Mouse (Mus musculus) left cerebral cortex, adult 8-10 months (tissue): ENCODE data around the gene Isx. TPM values are rescaled to one million over a fixed set of nuclear protein-coding genes. Genes with fewer than 3 reads are reported as not detected.

Experiments used
- DNase-seq, 2 experiments: peaks; one replicate each; pipeline ENCODE4 v3.0.0; 2022; ENCODE audit warnings: low spot score in 2 of 2
- total RNA-seq, 4 experiments: library from RNA; stranded (reverse); gene quantifications; 2 replicates each; pipeline ENCODE4 v1.2.4; 2022

The Isx gene
- total RNA-seq, 4 experiments from 2014 or later: 0.20 TPM; not detected in 3

DNA sequence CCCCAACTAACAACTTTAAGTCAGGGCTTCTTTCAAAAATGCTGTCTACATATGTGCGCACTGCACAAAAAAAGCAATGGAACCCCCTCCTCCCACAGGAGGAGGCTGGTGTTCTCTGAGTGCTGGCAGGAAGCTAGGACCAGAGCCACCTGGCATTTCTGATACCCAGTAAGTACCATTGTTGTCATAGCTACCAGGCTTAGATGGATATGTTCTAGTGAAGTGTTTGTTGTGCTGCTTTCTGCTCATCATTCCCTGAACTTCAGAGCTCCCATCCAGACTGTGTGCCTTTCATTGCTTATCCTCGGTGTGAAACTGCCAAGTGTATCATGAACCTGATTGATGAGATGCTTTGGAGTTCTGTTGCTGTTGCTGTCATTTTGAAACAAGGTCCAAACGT is 26.8 kb downstream of the Isx start:
- peak in 1 of 2 experiments; percentile 72 for DNase-seq

DNA sequence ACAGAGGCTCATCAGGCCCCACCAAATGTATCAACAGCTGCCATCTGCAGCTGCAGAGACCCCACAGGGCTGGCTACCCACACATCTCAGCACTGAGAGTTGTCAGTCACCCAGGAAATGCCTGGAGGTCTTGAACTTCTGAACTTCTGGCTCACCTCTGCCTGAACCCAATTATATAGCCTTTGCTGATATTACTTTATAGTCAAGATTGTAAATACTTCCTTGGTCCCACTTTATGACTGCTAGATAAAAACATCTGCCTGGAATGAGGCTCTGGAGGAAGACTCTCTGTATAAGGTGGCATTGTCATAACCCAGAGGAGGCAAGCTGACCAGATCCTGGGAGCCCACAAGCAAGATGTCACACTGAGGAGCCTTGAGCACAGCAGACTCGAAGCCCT is 28.8 kb downstream of the Isx start:
- DNase-seq: no peak

DNA sequence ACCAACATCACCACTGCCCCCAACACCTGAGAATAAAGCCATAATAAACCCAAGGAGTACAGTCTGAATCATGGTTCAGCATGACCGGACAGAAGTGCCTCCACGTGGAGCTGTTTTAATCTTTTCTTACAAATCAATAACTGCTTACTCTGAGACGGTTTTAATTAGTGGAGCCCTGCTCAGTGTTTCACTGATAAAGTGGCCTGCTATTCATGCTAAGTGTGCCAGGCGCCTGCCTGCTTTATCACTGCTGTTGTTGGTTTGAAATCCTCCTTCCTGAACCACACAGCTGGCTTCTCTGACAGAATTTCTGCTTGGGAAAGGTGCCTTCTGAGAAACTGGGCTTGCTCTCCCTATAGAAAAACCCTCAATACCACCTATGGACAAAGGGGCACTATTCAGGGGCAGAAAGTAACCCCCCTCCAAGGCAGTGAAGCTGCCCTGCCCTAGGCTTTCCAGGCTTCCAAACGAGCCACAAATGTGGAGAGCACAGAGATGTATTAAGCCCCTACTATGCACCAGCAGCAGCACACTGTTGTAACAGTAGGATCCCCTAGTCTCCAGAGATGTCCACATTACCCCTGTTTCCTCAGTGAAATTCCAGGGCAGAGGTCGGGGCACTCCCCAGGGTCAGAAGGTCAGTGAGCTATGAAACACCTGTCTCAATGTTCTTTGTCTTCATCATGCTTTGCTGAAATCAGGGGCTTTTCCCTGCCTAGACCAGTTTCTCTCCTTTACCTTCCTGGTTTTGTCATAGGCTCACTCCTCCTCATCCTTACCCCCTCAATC is 30.3 kb downstream of the Isx start:
- no peak for DNase-seq

DNA sequence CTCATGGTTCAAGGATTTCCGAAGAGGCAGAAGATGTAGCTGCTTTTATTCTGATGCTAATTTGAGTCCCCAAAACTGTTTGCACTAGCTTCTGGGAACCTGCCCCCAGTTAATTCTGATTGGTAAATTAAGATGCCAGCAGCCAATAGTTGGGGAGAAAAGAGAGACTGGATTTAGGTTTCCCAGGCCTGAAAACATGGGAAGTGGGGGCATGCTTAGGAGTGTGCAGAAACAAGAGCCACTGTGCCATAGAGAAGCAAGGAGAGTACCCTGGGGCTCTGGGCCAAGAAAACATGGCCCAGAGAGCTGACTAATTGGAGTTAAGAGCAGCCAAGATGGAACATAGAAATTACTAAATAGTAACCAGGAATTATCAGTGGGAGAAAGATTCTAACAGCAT is 33.4 kb downstream of the Isx start:
- DNase-seq: no peak

DNA sequence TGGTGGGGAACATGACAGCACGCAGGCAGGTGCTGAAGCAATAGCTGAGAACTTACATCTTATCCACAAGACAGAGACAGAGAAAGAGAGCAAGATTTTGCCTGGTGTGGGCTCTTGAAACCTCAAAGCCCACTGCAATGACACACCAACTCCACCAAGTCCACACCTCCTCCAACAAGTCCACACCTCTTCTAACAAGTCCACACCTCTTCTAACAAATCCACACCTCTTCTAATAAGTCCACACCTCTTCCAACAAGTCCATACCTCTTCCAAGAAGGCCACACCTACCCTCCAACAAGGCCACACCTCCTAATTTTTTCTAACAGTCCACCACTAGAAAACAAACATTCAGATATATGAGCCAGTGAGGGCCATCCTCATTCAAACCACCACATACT is 37.7 kb downstream of the Isx start:
- DNase-seq: no peak

DNA sequence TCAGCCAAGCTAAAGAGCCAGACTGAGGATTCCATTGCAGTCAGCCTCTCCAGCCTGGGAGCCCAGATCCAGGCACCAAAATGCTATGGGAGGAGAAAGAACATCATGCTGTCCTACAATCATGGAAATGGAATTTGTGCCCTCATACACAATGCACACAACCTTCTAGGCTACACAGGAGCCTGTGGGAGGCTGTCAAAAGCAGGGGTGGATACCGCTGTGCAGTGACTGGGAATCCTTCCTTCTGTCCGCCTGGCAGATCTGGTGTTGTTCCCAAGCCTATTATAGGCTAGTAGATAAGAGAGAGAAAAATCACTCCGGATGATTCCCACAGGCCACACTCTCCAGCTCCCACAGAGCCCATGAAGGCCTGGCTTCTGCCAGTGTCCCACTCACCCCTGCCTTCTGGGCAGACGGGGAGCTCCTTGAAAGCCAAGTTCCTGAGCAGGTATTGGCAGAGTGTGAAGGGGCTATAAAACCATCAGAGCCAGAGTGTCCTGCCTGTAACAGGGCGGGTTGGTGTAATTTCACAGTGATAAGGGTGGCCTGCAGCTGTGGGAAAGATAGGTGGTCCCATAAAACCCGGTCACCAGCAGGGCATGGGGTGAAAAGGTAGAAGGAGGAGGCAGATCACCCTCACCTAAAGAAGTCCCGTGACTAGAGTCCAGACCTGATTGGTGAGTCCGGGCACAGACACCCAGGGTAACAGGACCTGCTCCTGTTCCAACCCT is 47.9 kb downstream of the Isx start:
- DNase-seq: peak in 1 of 2 experiments; percentile 51

DNA sequence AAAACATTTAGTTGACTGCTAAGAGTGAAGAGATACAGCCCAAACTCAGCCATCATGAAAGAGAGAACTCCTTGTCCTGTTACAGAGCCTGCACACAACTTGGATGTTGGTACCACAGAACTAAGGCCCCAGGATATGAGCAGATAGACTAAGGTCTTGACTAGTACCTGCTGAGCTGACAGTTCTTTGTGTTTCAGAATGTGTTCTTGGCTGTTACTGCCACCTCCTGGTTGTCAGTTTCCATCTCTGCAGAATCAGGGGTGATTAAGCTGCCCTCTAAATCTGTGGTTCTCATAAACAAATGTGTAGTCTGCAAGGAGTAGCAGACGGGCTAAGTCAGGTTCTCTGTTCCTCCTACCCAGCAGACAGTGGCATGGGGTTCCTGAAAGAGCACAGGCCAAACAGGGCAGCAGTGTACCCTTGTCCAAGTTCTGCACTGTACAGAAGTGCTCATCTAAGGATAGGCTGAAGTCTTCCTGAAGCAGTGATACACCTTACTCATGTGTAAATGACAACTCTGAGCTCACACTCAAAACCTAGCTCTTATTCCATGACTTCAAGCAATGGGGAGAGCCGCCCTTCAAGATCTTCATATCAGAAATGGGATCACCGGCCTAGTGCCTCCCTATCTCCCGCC is 49.0 kb downstream of the Isx start:
- DNase-seq: peak in 1 of 2 experiments; percentile 35

DNA sequence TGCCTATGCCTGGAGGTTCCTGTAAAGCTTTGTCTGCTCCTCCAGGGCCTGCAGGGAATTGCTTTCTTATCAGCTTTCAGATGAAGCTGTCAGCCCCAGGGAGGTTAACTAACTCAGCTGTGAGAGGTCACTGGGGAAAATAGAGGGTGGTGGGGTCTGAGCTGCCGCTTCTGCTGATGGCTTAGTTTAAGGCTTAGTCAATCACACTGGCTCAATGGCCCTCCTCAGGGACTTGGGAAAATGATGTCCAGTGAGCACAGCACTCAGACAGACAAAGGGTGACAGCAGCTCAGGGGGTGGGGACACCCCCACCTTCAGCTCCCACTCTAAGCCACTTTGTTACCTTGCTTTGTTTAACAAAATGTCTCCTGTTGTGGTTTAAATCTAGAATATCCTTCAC is 55.0 kb downstream of the Isx start:
- DNase-seq: no peak

DNA sequence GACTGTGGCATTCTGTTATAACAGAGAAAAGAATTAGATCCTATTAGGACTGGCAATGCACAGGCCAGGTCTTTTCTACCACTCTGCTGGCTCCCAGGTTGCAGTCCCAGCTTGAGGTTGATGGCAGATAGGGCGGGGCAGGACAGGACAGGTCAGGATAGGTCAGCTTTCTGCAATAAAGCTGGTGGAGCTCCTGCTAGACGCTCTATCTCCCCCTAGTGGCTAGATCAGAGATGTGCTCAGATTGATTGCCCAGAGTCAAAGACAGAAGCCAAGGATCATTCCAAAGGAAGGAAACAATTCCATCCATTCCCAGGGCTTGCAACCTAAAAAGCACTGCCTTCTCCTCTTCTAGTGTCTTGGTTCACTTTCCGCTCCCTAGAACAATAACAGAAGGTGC is 57.8 kb downstream of the Isx start:
- DNase-seq: peak in 1 of 2 experiments; percentile 8

DNA sequence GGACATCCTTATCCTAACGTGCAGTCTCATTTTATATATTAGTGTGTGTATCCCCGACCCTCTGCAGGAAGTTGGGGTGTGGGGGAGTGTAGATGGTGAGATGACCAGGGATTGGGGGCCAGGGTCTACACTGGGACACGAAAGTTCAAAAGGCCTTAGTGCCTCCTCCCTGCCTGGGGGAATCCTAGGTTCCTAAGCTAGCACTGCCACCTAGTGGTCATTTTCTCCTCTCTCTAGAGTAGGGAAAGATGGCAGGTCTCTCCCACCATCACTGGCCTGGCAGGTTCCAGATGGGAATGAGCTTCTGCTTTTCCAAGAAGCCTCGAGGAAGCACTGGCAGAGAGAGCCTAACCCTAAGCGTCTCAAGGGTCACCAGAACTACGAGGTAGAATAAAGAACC is 62.3 kb downstream of the Isx start:
- DNase-seq: peak in 1 of 2 experiments; percentile 11

DNA sequence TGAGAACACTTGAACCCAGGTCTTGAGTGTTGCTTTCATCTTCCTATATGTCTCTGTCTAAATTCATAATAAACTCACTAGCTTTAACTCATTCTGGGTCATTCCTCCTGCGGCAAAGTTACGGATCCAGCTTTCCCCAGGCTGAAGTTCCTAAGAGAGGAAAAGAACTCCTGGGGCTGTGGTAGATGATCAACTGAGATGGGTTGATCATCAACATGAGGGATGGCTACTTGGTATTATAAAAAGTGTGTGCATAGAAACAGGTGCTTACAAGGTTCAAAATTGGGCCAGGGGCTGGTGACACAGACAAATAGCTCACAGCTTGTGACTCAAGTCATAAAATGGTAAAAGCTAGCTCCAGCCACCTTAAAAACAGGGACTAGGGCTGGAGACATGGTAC is 63.7 kb downstream of the Isx start:
- no peak for DNase-seq

DNA sequence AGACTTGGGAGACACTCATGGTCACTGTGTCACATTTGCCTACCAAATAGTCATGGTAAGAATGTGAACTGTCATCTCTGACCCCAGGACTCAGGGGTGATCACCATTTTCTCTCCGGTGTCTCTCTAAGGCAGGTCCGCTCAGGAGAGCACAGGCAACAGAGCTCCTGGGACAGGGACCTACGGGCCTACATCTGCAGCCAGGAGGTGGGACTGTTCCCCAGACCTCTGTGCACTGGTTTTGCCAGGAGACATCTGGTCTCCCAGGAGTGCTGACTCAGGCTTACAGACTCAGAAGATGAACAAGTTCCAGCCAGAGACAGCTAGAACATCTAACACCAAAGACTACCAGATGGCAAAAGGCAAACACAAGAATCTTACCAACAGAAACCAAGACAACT is 69.1 kb downstream of the Isx start:
- no peak for DNase-seq

Other genes with a start within 250 kb of the Isx start
- 10 to 100 TPM; 23.3 to 28.4 (median 25.9) TPM for gene Hmgxb4, start 120.2 kb downstream of the Isx start, total RNA-seq
- gene Tom1, start 160.5 kb downstream of the Isx start, total RNA-seq: 10 to 100 TPM; 38.0 to 52.0 (median 41.2) TPM
- gene Hmox1, start 220.4 kb downstream of the Isx start, total RNA-seq: 10 to 100 TPM in 1 of 4 experiments, 1 to 10 TPM in 3; 3.6 to 10.7 (median 6.8) TPM
- 10 to 100 TPM in 1 of 4 experiments, 1 to 10 TPM in 3; 8.3 to 10.2 (median 8.9) TPM for gene Mcm5, start 236.4 kb downstream of the Isx start, total RNA-seq